Mouse (Mus musculus) MEL-GATA-1-ER (cell line): ENCODE measurements around the gene Fam110a.

Experiments used
- DNase-seq: peaks from one replicate; pipeline ENCODE4 v3.0.0-alpha.2; 2012; ENCODE audit warnings: low read depth; ENCODE audit errors: extremely low read depth

The Fam110a gene

DNA sequence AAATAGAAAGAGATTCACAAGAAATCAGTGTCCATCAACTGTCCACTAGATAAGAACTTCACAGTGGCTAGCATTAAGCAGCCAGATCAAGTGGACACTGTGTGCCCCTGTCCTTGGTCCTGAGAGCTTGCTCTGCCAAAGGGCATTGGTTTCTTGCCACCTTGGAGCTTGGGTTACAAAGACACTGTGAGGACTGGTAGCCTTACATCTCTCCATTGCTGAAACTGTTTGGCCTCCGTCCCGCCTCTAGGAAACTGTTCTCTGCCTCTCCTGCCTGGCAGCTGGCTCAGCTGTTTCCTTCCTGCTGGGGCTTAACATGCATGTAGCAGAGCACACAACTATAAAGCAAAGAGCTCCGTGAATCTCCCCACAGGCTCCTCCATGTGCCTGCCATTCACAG is 42.1 kb downstream of the Fam110a start:
- no peak for DNase-seq

DNA sequence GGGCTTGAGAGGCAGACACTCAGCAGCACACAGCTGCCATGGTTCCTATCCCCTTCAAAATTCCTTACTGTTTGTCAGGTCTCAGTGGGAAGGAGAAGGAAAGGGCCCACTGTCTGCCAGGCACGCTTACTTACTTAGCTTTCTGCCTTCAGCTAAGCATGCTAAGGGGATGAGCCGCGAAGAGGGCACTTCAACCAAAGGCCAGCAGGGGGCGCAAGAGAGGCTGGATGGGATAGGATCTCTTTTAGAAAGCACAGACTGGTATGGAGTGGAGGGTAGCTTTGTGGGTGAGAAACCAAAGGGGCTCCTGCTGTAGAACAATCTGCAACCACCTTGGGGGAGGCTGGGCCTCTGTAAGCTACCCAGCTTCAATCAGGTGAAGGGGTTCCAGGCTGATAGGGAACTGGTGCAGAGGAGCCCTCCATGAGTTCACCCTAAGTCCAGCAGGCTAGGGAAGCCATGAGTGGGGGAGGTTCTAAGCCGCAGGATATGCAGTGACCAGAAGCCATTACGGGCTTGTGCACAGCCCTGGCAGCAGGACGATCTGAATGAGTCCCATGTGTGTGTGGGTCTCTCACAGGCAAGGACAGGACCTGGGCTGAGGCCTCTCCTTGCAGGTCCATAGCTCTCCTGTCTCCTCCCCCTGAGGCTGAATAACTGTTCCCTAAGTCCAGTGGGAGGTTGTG is 49.5 kb downstream of the Fam110a start:
- peak; percentile 21 for DNase-seq

DNA sequence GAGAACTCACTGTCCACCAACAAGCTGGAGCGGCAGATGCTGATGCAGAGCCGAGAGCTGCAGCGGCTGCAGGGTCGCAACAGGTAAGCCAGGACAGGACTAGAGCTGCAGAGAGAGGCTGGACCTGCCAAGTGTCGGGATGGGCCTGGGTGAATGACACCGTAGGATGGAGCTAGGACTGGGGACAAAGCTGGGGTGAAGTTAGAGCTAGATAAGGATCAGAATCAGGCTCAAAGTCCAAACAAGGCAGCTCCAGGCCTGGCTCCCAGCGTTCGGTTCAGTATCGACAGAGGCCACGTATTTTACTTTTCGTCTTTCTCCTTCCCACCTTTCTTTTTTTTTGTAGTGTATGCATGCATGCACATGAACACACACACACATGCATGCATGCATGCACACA is 52.9 kb downstream of the Fam110a start:
- no peak for DNase-seq

DNA sequence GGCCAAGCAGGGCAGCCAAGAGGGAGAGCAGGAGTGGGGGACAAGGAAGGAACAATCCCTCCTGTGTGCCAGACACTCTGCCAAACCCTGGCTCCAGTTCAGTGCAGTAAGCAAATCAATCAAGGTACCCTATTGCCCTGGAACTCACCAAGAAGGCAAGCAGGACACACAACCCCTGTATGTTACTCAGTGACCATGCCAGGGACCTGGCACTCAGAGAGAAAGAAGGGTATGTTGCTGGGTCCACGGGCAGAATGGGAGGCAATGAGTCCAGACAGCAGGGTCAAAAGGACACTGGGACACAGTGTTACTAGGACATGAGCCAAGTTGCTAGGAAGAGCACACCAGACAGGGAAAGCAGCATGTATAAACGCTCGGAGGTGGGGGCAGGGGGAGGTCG is 54.3 kb downstream of the Fam110a start:
- no peak for DNase-seq

DNA sequence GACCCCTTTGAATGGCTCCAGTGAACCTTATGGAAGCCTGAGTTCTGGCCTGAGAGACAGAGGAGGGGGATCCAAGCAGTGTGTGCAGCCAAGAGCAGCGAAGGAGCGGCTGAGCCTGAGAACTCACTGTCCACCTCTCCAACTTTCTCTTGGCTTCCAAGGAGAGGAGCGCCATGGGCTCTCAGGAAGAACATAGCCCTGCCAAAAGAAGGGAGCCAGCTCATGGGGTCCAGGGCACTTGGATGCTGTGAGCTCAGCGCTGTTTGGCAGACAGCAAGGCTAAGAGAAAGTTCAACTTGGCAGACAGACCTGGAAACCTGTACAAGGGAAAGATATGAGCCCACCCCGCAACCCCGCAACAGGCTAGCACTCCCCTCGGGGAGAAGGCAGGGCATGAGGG is 55.7 kb downstream of the Fam110a start:
- DNase-seq: no peak

DNA sequence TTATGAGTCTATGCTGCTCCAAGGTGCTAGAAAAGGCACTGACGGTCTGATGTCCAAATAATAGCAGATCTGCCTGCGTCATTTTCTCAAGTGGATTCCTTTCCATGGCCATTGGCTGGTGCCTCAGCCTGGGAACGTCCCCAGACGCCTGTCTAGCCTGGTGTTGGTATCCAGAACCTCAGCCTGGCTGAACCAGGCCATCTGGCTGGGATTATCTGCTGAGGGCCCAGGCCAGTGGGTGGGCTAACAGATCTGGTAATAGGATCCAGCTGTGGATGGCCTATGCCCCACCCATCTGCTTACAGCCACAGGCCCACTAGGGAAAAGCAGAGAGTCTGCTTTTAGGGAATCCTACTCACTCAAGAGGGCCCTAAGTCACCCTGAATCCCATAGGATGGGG is 58.4 kb downstream of the Fam110a start:
- no peak for DNase-seq

DNA sequence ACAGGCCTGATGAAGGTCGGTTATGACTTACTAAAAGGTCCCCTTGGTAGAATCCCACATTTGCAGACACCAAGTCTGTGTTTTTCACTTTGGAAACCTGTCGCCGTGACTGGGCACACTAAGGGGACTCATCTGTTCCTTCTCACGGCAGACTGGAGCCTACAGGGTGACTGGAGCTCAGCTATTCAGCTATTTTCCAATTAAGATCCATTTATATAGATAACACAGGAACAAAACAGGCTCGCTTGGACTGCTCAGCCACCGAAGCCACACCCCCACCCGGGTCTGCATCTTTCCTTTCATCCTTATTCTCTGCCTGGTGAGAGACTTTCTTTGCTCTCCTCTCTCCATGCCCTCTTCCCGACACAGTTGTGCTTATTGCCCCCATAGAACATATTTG is 59.0 kb downstream of the Fam110a start:
- no peak for DNase-seq
